Mouse (Mus musculus): ENCODE results near the gene Gm20696.
A peak's percentile ranks its signal among the peaks of the same experiment; 100 is the strongest.

Gm20696 gene

GRCm38 (mm10) chr6:99665457-99666317 lies 910 bp downstream of the Gm20696 start:
- DNase-seq (ENCODE audit: low read depth, low spot score): peak; percentile 61

GRCm38 (mm10) chr6:99663232-99663631 lies 3.4 kb downstream of the Gm20696 start:
- no peak for DNase-seq (ENCODE audit: low read depth, low spot score)

- peak; percentile 56 for DNase-seq (ENCODE audit: low read depth, low spot score)
These were observed 6.2 kb downstream of the Gm20696 start for GRCm38 (mm10) chr6:99660443-99660842.

- DNase-seq (ENCODE audit: low read depth, low spot score): peak; percentile 68
These were observed 8.0 kb downstream of the Gm20696 start for GRCm38 (mm10) chr6:99658586-99658985.

GRCm38 (mm10) chr6:99656088-99656487 lies 10.5 kb downstream of the Gm20696 start:
- DNase-seq (ENCODE audit: low read depth, low spot score): no peak

GRCm38 (mm10) chr6:99655488-99655887 lies 11.1 kb downstream of the Gm20696 start:
- peak; percentile 77 for DNase-seq (ENCODE audit: low read depth, low spot score)

- DNase-seq (ENCODE audit: low read depth, low spot score): no peak
These were observed 12.3 kb downstream of the Gm20696 start for GRCm38 (mm10) chr6:99654343-99654742.

GRCm38 (mm10) chr6:99652341-99652740 lies 14.3 kb downstream of the Gm20696 start:
- peak; percentile 25 for DNase-seq (ENCODE audit: low read depth, low spot score)

GRCm38 (mm10) chr6:99649307-99649706 lies 17.3 kb downstream of the Gm20696 start:
- no peak for DNase-seq (ENCODE audit: low read depth, low spot score)

GRCm38 (mm10) chr6:99646344-99646743 lies 20.3 kb downstream of the Gm20696 start:
- peak; percentile 84 for DNase-seq (ENCODE audit: low read depth, low spot score)

- peak; percentile 78 for DNase-seq (ENCODE audit: low read depth, low spot score)
These were observed 21.7 kb downstream of the Gm20696 start for GRCm38 (mm10) chr6:99644876-99645275.

GRCm38 (mm10) chr6:99644386-99644785 lies 22.2 kb downstream of the Gm20696 start:
- DNase-seq (ENCODE audit: low read depth, low spot score): peak; percentile 32

- DNase-seq (ENCODE audit: low read depth, low spot score): peak; percentile 63
These were observed 23.0 kb downstream of the Gm20696 start for GRCm38 (mm10) chr6:99643439-99644199.

GRCm38 (mm10) chr6:99637456-99637855 lies 29.1 kb downstream of the Gm20696 start:
- peak; percentile 19 for DNase-seq (ENCODE audit: low read depth, low spot score)

- no peak for DNase-seq (ENCODE audit: low read depth, low spot score)
These were observed 29.8 kb downstream of the Gm20696 start for GRCm38 (mm10) chr6:99636801-99637200.

- no peak for DNase-seq (ENCODE audit: low read depth, low spot score)
These were observed 30.5 kb downstream of the Gm20696 start for GRCm38 (mm10) chr6:99636121-99636520.

GRCm38 (mm10) chr6:99632121-99632980 lies 34.2 kb downstream of the Gm20696 start:
- DNase-seq (ENCODE audit: low read depth, low spot score): no peak

GRCm38 (mm10) chr6:99631637-99632036 lies 35.0 kb downstream of the Gm20696 start:
- DNase-seq (ENCODE audit: low read depth, low spot score): no peak

- DNase-seq (ENCODE audit: low read depth, low spot score): no peak
These were observed 36.7 kb downstream of the Gm20696 start for GRCm38 (mm10) chr6:99629726-99630458.

- DNase-seq (ENCODE audit: low read depth, low spot score): no peak
These were observed 40.2 kb downstream of the Gm20696 start for GRCm38 (mm10) chr6:99626347-99626746.

- no peak for DNase-seq (ENCODE audit: low read depth, low spot score)
These were observed 40.8 kb downstream of the Gm20696 start for GRCm38 (mm10) chr6:99625803-99626202.
